Mouse (Mus musculus) liver, adult (tissue): ENCODE measurements at regions not wholly inside any gene's neighbourhood (a gene's known extent, or its start where the extent isn't known, plus 50 kb on each side); places are given as distances from the start of the nearest gene placed in this dataset.

Experiments used
- GATA4 ChIP-seq: IDR thresholded peaks from 2 replicates; pipeline ENCODE4 v1.6.1; 2014; ENCODE audit warnings: mild to moderate bottlenecking, low read length; ENCODE audit not compliant: insufficient replicate concordance

GRCm38 (mm10) chr12:109744186-109744585, 144.1 kb upstream of the Rtl1 start:
- TF ChIP-seq GATA4, result no peak

- TF ChIP-seq GATA4, result no peak
These were observed 145.8 kb upstream of the Rtl1 start for GRCm38 (mm10) chr12:109745731-109746484.

GRCm38 (mm10) chr12:109747201-109747600, 147.1 kb upstream of the Rtl1 start:
- TF ChIP-seq GATA4, result no peak

GRCm38 (mm10) chr12:109747776-109748175, 147.6 kb upstream of the Rtl1 start:
- no peak for TF ChIP-seq GATA4

- TF ChIP-seq GATA4, result no peak
These were observed 148.4 kb upstream of the Rtl1 start for GRCm38 (mm10) chr12:109748326-109749059.

GRCm38 (mm10) chr12:109749256-109749655, 149.1 kb upstream of the Rtl1 start:
- no peak for TF ChIP-seq GATA4

- no peak for TF ChIP-seq GATA4
These were observed 149.6 kb upstream of the Rtl1 start for GRCm38 (mm10) chr12:109749711-109750243.

GRCm38 (mm10) chr12:109754986-109755385, 154.9 kb upstream of the Rtl1 start:
- no peak for TF ChIP-seq GATA4

GRCm38 (mm10) chr12:109764293-109764692, 164.2 kb upstream of the Rtl1 start:
- no peak for TF ChIP-seq GATA4

GRCm38 (mm10) chr12:109772543-109772942, 172.4 kb upstream of the Rtl1 start:
- no peak for TF ChIP-seq GATA4

GRCm38 (mm10) chr12:109773909-109774313, 173.8 kb upstream of the Rtl1 start:
- TF ChIP-seq GATA4, result no peak

- TF ChIP-seq GATA4, result peak; percentile 19; the same call in 1 of the 2 replicates
These were observed 198.7 kb upstream of the Rtl1 start for GRCm38 (mm10) chr12:109798846-109799245.

- TF ChIP-seq GATA4, result no peak
These were observed 199.3 kb upstream of the Rtl1 start for GRCm38 (mm10) chr12:109799395-109799794.

GRCm38 (mm10) chr12:109827241-109827915, 227.2 kb upstream of the Rtl1 start:
- TF ChIP-seq GATA4, result no peak

- no peak for TF ChIP-seq GATA4
These were observed 230.3 kb upstream of the Rtl1 start for GRCm38 (mm10) chr12:109830303-109831020.

GRCm38 (mm10) chr12:109832964-109833363, 232.8 kb upstream of the Rtl1 start:
- no peak for TF ChIP-seq GATA4

GRCm38 (mm10) chr12:109836521-109836920, 236.4 kb upstream of the Rtl1 start:
- TF ChIP-seq GATA4, result no peak
